Mouse (Mus musculus): Measurements from ENCODE around the gene Kcnj16. TPM values are rescaled to one million over a fixed set of nuclear protein-coding genes. Genes with fewer than 3 reads are reported as not detected.

The Kcnj16 gene
- polyA plus RNA-seq (2012; rRNA removed): 2.1 and 3.3 TPM in 2 replicates

DNA sequence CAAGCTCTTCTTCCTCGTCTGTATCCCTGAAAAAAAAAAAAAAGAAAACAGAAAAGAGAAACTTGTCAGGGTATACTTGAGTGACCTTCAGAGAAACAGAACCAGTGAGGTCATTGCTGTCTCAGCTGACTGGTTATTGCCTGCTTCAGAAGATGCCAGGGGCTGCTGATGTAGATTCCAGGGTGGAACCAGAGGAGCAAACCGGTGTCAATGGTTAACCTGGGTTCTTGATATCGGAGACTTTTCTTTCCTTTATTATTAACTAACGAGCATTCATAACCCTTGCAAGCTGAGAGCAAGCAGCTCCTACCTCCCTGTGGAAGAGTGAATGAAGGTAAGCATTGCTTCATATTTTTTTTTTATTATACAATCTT is at the start of gene Kcnj16:
Gene Kcnj16, plus strand, starts transcription at position 272 of the 374 bp plus-strand sequence.
- no peaks in the 10 kb centered on the region for H3K36me3 ChIP-seq (ENCODE audit: control insufficient read depth, insufficient read depth, low read length)
- H3K27me3 ChIP-seq (ENCODE audit: control insufficient read depth, insufficient read depth, low read length): no peaks in the 10 kb centered on the region
- no peak within 1 kb of the TSS for H3K4me3 ChIP-seq (ENCODE audit: extremely low read depth, insufficient read depth, insufficient read length)
- WGBS: 83% methylated on average over 4 of the region's 4 CpGs
- DNase-seq (ENCODE audit: low read depth in 1 of 2, low spot score in 2 of 2): no peak
- H3K27ac ChIP-seq (ENCODE audit: insufficient read depth, low read length): no peak within 1 kb of the TSS
- H3K4me1 ChIP-seq (ENCODE audit: control insufficient read depth, insufficient read depth, insufficient read length): peaks cover 4% of the 10 kb centered on the region; the same call in 1 of the 2 replicates
- TF ChIP-seq POLR2A (IDR thresholded peaks at IDR 0.05; ENCODE audit: low read depth, low read length): no peak
- no peak for TF ChIP-seq CTCF (IDR thresholded peaks at IDR 0.05; ENCODE audit: extremely low read depth, insufficient read depth, insufficient read length, insufficient replicate concordance)

DNA sequence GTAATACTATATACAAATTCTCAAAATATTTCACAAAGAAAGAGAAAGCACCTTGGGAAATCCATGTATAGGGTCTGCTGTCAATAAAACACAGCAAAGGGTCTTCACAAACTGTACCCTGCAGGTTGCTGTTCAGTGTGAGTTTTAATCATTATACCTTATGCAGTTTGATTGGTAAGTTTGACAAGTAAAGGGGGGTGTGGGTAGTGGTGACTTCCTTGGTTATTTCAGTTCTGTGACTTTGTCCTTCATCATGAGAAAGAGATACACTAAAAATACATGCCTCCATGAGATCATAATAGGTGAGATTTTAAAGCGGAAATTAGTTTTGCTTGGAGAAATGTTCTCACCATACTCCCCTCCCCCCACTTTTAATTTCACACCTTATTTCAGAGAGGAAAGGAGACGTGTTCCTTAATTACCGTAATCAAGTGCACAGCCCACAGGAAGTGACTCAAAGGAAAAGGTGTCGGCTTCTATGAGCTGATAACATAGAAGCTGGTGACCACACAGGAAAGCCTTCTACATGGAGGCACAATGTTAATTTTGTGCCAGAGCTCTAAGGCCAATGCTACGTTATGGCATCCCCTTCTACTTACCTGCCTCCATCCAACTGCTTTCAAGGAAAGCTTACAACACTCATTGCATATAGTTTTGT is 48.9 kb upstream of the Kcnj16 start:
- 18% methylated on average over 5 of the region's 5 CpGs for WGBS
- no peak for TF ChIP-seq CTCF (IDR thresholded peaks at IDR 0.05; ENCODE audit: extremely low read depth, insufficient read depth, insufficient read length, insufficient replicate concordance)
- no peak for TF ChIP-seq POLR2A (IDR thresholded peaks at IDR 0.05; ENCODE audit: low read depth, low read length)
- Histone ChIP-seq H3K27ac (ENCODE audit: insufficient read depth, low read length) (no peak overlapping the region), H3K27me3 (ENCODE audit: control insufficient read depth, insufficient read depth, low read length) (no peaks in the 10 kb centered on the region), H3K4me1 (ENCODE audit: control insufficient read depth, insufficient read depth, insufficient read length) (no peaks in the 10 kb centered on the region; the same call in 1 of the 2 replicates), H3K36me3 (ENCODE audit: control insufficient read depth, insufficient read depth, low read length) (no peaks in the 10 kb centered on the region), H3K4me3 (ENCODE audit: extremely low read depth, insufficient read depth, insufficient read length) (no peak overlapping the region)
- DNase-seq (ENCODE audit: low read depth in 1 of 2, low spot score in 2 of 2): no peak

DNA sequence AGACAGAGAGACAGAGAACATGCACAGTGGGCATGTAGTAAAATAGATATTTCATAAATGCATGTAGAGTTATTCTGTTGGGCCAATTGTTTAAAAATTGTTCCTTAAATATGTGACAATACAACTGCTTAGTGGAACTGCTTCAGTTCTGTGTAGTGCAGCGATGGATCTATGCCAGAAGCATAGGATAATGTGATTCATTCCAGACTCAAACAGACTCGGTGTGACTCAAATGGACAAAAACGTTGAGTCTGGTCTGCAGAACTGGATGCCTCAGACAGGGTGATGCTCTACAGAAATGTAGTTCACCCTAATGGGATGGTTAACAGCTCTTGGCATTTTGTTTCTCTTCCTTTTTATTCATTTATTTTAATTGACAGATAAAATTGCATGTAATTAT is 32.1 kb upstream of the Kcnj16 start:
- TF ChIP-seq CTCF (IDR thresholded peaks at IDR 0.05; ENCODE audit: extremely low read depth, insufficient read depth, insufficient read length, insufficient replicate concordance) (no peak), POLR2A (IDR thresholded peaks at IDR 0.05; ENCODE audit: low read depth, low read length) (no peak)
- WGBS: 85% methylated on average over 3 of the region's 3 CpGs

DNA sequence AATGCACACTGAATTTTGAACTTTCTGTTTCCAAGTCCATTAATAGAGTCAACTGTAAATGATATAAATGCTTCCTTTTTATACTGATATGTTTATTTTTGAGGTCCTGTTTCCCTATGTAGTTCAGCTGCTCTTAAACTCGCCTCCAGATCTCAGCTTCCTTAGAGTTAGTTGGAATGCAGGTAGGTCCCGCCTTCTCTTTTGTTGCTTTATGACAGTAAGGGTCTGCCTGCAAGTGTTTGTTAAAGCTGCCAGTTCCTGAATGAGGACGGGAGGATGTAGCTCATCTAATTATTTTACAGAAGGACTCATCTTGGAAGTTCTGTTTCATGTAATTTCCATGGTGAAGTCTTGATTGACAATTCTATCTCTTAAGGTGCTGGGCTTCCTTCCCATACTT is 25.6 kb upstream of the Kcnj16 start:
- Histone ChIP-seq H3K27ac (ENCODE audit: insufficient read depth, low read length) (no peak overlapping the region), H3K27me3 (ENCODE audit: control insufficient read depth, insufficient read depth, low read length) (no peaks in the 10 kb centered on the region), H3K4me1 (ENCODE audit: control insufficient read depth, insufficient read depth, insufficient read length) (peaks cover 8% of the 10 kb centered on the region), H3K36me3 (ENCODE audit: control insufficient read depth, insufficient read depth, low read length) (no peaks in the 10 kb centered on the region), H3K4me3 (ENCODE audit: extremely low read depth, insufficient read depth, insufficient read length) (no peak overlapping the region)
- no peak for DNase-seq (ENCODE audit: low read depth in 1 of 2, low spot score in 2 of 2)
- TF ChIP-seq POLR2A (IDR thresholded peaks at IDR 0.05; ENCODE audit: low read depth, low read length) (no peak), CTCF (IDR thresholded peaks at IDR 0.05; ENCODE audit: extremely low read depth, insufficient read depth, insufficient read length, insufficient replicate concordance) (no peak)
- 42% methylated on average over 3 of the region's 3 CpGs for WGBS

More for the DNA sequence above, 32.1 kb upstream of the Kcnj16 start:
- H3K36me3 ChIP-seq (ENCODE audit: control insufficient read depth, insufficient read depth, low read length): no peaks in the 10 kb centered on the region
- no peaks in the 10 kb centered on the region for H3K27me3 ChIP-seq (ENCODE audit: control insufficient read depth, insufficient read depth, low read length)
- DNase-seq (ENCODE audit: low read depth in 1 of 2, low spot score in 2 of 2): no peak
- H3K4me3 ChIP-seq (ENCODE audit: extremely low read depth, insufficient read depth, insufficient read length): no peak overlapping the region
- no peak overlapping the region for H3K27ac ChIP-seq (ENCODE audit: insufficient read depth, low read length)
- no peaks in the 10 kb centered on the region for H3K4me1 ChIP-seq (ENCODE audit: control insufficient read depth, insufficient read depth, insufficient read length)

DNA sequence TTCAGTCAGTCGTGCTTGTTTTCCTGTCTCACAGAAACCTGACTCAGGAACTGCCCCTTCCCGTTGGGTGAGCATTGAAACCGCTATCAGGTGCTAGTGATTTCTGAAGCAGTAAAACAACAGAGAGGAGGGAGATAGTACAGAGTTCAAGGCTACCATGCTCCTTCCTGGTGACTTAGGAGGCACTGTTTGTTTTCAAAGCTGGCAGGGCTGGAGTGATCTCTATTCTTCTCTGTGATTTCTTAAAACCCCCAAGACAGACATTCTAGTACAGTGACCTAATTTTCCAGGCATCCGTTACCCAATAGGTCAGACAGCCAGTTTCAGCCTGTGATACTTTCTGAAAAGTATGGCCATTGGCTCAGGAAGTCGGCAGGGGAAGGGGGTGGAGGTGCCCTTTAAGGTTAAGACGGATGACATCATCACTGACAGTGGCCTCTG is 25.1 kb upstream of the Kcnj16 start:
- no peak for DNase-seq (ENCODE audit: low read depth in 1 of 2, low spot score in 2 of 2)
- TF ChIP-seq POLR2A (IDR thresholded peaks at IDR 0.05; ENCODE audit: low read depth, low read length): no peak
- TF ChIP-seq CTCF (IDR thresholded peaks at IDR 0.05; ENCODE audit: extremely low read depth, insufficient read depth, insufficient read length, insufficient replicate concordance): no peak
- 34% methylated on average over 6 of the region's 6 CpGs for WGBS

DNA sequence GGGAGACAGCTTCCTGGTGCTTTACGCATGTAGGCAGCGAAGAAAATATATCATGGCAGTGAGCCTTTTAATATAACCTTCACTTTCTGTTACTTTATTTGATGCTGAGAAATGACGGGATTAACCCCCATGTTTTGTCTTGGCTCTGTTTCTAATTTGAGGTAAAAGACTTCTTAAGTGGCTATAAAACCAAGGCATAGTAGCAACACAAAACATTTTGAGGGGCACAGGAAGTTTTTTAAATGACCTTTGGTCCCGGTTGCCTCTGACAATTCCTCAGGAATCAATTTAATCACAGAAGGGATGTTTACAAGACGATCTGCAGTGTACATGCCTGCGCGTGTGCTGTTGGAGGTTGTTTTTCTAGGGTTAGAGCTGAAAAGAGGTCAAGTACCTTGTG is 11.2 kb upstream of the Kcnj16 start:
- no peaks in the 10 kb centered on the region; the same call in 1 of the 2 replicates for H3K4me1 ChIP-seq (ENCODE audit: control insufficient read depth, insufficient read depth, insufficient read length)
- H3K27ac ChIP-seq (ENCODE audit: insufficient read depth, low read length): no peak overlapping the region
- no peak overlapping the region for H3K4me3 ChIP-seq (ENCODE audit: extremely low read depth, insufficient read depth, insufficient read length)
- no peak for DNase-seq (ENCODE audit: low read depth in 1 of 2, low spot score in 2 of 2)
- no peaks in the 10 kb centered on the region for H3K36me3 ChIP-seq (ENCODE audit: control insufficient read depth, insufficient read depth, low read length)
- H3K27me3 ChIP-seq (ENCODE audit: control insufficient read depth, insufficient read depth, low read length): no peaks in the 10 kb centered on the region
- WGBS: 88% methylated on average over 7 of the region's 7 CpGs
- TF ChIP-seq POLR2A (IDR thresholded peaks at IDR 0.05; ENCODE audit: low read depth, low read length) (no peak), CTCF (IDR thresholded peaks at IDR 0.05; ENCODE audit: extremely low read depth, insufficient read depth, insufficient read length, insufficient replicate concordance) (no peak)

More for the DNA sequence above, 25.1 kb upstream of the Kcnj16 start:
- Histone ChIP-seq H3K27me3 (ENCODE audit: control insufficient read depth, insufficient read depth, low read length) (no peaks in the 10 kb centered on the region), H3K27ac (ENCODE audit: insufficient read depth, low read length) (no peak overlapping the region), H3K4me1 (ENCODE audit: control insufficient read depth, insufficient read depth, insufficient read length) (peaks cover 8% of the 10 kb centered on the region), H3K36me3 (ENCODE audit: control insufficient read depth, insufficient read depth, low read length) (no peaks in the 10 kb centered on the region), H3K4me3 (ENCODE audit: extremely low read depth, insufficient read depth, insufficient read length) (no peak overlapping the region)

GRCm38 (mm10) chr11:110961592-110962021 is 6.2 kb upstream of the Kcnj16 start:
- H3K27ac ChIP-seq (ENCODE audit: insufficient read depth, low read length): no peak overlapping the region; the same call in 1 of the 2 replicates
- H3K27me3 ChIP-seq (ENCODE audit: control insufficient read depth, insufficient read depth, low read length): no peaks in the 10 kb centered on the region
- 16% methylated on average over 5 of the region's 5 CpGs for WGBS
- TF ChIP-seq CTCF (IDR thresholded peaks at IDR 0.05; ENCODE audit: extremely low read depth, insufficient read depth, insufficient read length, insufficient replicate concordance) (no peak), POLR2A (IDR thresholded peaks at IDR 0.05; ENCODE audit: low read depth, low read length) (no peak)
- H3K4me3 ChIP-seq (ENCODE audit: extremely low read depth, insufficient read depth, insufficient read length): no peak overlapping the region
- H3K36me3 ChIP-seq (ENCODE audit: control insufficient read depth, insufficient read depth, low read length): no peaks in the 10 kb centered on the region
- peaks cover 10% of the 10 kb centered on the region for H3K4me1 ChIP-seq (ENCODE audit: control insufficient read depth, insufficient read depth, insufficient read length)
- peak; percentile 15 to 47 for DNase-seq (ENCODE audit: low read depth in 1 of 2, low spot score in 2 of 2)
